Mouse (Mus musculus) gastrocnemius, postnatal 14 days (tissue): ENCODE measurements at regions not wholly inside any gene's neighbourhood (a gene's known extent, or its start where the extent isn't known, plus 50 kb on each side); places are given as distances from the start of the nearest gene placed in this dataset.

ENCODE experiments used
- DNase-seq: peaks from one replicate; pipeline ENCODE4 v3.0.0; 2021; ENCODE audit warnings: mixed read lengths
- intact Hi-C: fragments of 180-260 bp; cut with DNase I; formaldehyde crosslinking; loops from one replicate; pipeline ENCODE4 v1.15.1; 2025; ENCODE audit warnings: low total_unique reads
- microRNA-seq, 2 experiments: library from miRNA; unstranded; fragments of <30 nt; microRNA quantifications; one replicate each; pipeline ENCODE4 v1.2.0; 2021

DNA sequence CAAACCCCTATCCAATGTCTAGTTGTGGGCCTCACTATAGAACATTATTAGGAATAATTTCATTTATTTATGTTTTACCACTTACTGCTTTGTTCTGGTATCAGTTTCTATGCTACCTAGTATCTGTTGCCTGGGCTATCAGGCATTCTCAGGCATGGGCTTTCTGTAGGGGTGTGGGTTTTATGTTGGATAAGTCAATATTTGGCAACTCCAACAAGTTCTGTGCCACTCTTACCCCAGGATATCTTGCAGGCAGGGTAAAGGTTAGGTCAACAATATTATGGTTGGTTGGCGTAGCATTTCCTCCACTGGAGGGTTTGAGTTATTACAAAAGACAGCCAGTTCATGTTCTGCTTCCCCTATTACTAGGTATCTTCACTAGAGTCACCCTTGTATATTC, 65.8 kb downstream of the Smim10l1 start:
- no peak for DNase-seq
- intact Hi-C loops = no loop called here

DNA sequence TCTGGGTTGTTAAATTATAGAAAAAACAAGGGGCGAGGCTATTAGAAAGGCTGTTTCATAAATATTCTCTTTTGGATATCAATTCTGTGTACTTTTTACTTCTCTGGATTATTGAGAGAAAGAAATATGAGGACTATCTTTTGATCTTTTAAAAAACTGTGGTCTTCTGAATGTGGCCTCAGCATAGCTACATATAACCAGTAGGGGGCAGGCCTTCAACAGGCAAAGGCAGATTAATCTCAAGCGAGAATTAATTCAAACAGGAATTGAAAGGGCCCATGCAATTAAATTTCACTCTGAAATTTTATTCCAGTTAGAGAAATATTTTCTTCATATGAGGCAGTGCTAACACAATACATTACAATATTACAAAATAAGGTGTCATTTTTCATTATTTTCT, 66.6 kb downstream of the Smim10l1 start:
- intact Hi-C loops = no loop called here
- no peak for DNase-seq

DNA sequence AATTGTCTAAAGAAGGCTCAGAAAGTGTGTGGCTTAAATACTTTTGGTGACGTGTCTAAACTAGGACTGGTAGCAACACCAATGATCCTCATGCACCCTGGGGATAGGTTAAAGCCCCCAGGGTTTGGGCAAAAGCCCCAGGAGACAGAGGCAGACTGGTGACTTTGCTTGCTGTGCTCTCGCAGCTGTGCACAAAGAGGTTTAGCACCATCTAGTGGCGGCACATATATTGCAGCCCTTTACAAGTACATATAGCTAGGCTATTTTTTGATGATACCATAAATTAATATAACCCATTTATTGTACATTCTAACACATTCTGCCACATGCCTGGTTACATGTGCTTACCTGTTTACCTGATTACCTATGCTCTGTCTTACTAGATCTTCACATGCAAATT, 85.8 kb upstream of the 5530400C23Rik start:
- intact Hi-C loops = no loop called here
- peak; percentile 7 for DNase-seq

Small RNA genes lying in the stretch of these regions (microRNA-seq; reads per million reads assigned to microRNA genes)
- gene Gm23403 = 0 reads per million in 2 experiments
- 0 reads per million in 2 experiments for gene Gm25019
